1 mouse cellular context compared by ENCODE assay signal in the genomic region with DNA sequence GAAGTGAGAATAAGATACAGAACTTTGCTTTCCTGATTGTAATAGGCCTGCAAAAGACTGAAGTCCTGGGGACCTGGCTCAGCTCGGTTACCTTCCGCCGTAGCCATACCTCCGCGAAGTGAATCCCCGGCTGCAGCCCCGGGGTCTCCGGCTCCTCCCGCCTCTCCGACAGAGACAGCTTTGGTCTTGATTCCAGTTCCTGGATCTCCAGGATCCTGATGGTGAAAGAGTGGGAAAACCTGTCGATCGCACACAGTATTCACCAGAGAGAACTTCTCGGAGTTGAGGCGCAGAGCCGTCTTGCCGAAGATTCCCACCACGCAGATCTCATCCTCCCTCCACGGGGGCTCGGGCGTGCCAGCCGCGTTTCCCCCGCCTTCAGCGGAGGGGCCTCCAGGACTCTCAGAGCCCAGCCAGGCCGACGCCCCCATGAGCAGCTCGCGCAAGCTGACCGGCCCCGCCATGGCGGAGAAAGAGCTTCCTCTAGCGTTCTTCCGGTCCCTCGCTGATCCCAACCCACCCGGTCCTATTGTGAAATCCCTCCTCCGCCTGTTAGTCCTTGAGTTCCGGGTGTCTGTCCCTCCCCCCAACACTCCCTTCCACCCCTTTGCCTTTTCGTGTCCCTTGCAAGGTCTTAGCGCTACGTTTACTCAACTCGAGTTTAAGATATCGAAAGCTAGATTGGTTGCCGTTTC.
TF ChIP-seq lines count a peak whose summit lies in the region.

A gene (minus strand): TSS at position 485 of the 695 bp plus-strand sequence.

TF ChIP-seq in MEL, 35 proteins besides CTCF, POLR2A, EP300 and RAD21 (continued from another document):
- TF ChIP-seq NRF1 (IDR thresholded peaks at IDR 0.05; ENCODE audit: insufficient read depth, low read depth, low read length, poor library complexity, severe bottlenecking) (0 out of 2 replicates have a peak, but pooled peaks have one; percentile 29), CHD1 (IDR thresholded peaks at IDR 0.05; ENCODE audit: low read depth, low read length) (no peak), USF1 (IDR thresholded peaks at IDR 0.05; ENCODE audit: low read depth, low read length) (no peak), KAT2A (conservative IDR thresholded peaks at IDR 0.05; ENCODE audit: low read depth, low read length) (peak; percentile 79), ZKSCAN1 (IDR thresholded peaks at IDR 0.05; ENCODE audit: low read depth, low read length) (no peak), E2F4 (IDR thresholded peaks at IDR 0.05; ENCODE audit: borderline replicate concordance, low read depth, low read length) (no peak), CHD2 (IDR thresholded peaks at IDR 0.05; ENCODE audit: low read length) (peak; percentile 78), ETS1 (IDR thresholded peaks at IDR 0.05; ENCODE audit: low read depth, low read length) (peak; percentile 77), UBTF (IDR thresholded peaks at IDR 0.05; ENCODE audit: borderline replicate concordance, insufficient read depth, low read depth, low read length) (0 out of 2 replicates have a peak, but pooled peaks have one; percentile 62), JUND (IDR thresholded peaks at IDR 0.05; ENCODE audit: low read depth, low read length) (peak; percentile 91), BHLHE40 (IDR thresholded peaks at IDR 0.05; ENCODE audit: borderline replicate concordance, low read depth, low read length) (no peak), MAX (IDR thresholded peaks at IDR 0.05; ENCODE audit: low read length) (peak; percentile 79; the same call in 1 of the 2 replicates)
